Mouse (Mus musculus) left cerebral cortex, adult 2 months (tissue): ENCODE results near the gene Chl1. TPM values are rescaled to one million over a fixed set of nuclear protein-coding genes. Genes with fewer than 3 reads are reported as not detected.

Source experiments
- DNase-seq, 2 experiments: peaks; one replicate each; pipeline ENCODE4 v3.0.0; 2021 to 2022; ENCODE audit warnings: low spot score in 2 of 2, mixed read lengths in 1 of 2; ENCODE audit errors: extremely low spot score in 1 of 2
- H3K27ac ChIP-seq: fragments of 200-600 bp; 2 replicates; pipeline ENCODE4 v1.8.1; 2022
- H3K4me3 ChIP-seq: fragments of 200-600 bp; 2 replicates; pipeline ENCODE4 v1.8.1; 2022
- CTCF ChIP-seq: fragments of 200-600 bp; IDR thresholded peaks from 2 replicates; pipeline ENCODE4 v1.8.1; 2022; ENCODE audit warnings: antibody characterized with exemption, mild to moderate bottlenecking, moderate library complexity
- intact Hi-C: fragments of 180-260 bp; cut with DNase I; formaldehyde crosslinking; loops from one replicate; pipeline ENCODE4 v1.15.1; 2025
- total RNA-seq, 2 experiments: library from RNA; stranded (reverse); gene quantifications; 2 replicates each; pipeline ENCODE4 v1.2.3; 2021

Chl1 gene
- total RNA-seq, 2 experiments from 2014 or later: 122 to 126 TPM

- intact Hi-C loops: loop anchor here (5.0 kb wide), 1 partner anchor 101 kb away; the partner anchor contains the start of gene Chl1
- H3K4me3 ChIP-seq: no peak overlapping the region
- no peak for TF ChIP-seq CTCF
- no peak for DNase-seq
- peak overlapping the region; percentile 10 for H3K27ac ChIP-seq
Observed at GRCm38 (mm10) chr6:103613714-103614113, 103.3 kb downstream of the Chl1 start.

DNA sequence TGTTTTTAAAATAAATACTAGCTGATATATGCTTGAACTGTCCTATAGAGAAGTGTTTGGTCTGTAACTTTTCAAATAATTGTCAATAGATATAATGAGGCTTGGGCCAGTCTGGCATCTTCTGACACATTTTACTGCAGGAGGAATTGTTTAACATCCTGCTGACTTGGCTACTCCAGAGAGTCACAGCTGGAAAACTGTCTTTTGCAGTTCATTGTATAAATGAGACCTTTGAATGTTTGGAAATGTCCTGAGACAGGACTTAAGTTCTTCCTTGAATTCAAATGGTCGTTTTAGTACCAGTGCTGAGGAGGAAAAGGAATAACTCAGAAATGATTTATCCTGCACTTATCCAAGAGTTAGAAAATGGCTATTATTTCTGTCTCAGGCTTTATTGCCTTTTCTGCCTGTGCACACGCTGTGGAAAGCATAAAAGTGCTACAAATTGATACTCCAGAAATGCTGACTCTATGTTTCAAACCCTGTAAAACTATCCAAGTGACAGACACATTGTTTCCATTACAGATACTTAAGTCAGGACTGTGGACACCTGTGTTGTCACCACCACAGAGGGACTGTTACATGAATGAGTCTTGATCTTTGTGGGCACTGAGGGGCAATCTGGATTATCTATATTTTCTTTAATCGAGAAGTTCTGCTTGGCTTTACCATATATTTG lies 105.7 kb downstream of the Chl1 start:
- TF ChIP-seq CTCF: no peak
- intact Hi-C loops: no loop called here
- DNase-seq: no peak
- Histone ChIP-seq H3K4me3 (no peak overlapping the region), H3K27ac (no peak overlapping the region)

DNA sequence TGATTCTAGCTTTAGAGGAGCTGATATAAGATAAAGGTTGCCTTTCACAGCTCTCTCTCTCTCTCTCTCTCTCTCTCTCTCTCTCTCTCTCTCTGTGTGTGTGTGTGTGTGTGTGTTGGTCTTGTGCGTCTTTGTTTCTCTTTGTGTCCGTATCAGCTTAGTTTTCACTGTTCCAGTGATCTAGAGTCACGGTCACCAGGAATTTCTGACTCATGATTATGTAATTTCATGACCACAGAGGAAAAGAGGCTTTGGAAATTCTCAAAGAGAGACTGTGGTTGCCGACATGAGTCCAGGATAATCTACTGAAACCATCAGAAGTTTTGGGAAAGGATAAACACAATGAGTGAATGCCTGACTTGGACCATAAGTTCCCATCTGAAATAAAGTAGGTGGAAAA lies 110.5 kb downstream of the Chl1 start:
- DNase-seq: no peak
- H3K4me3 ChIP-seq: no peak overlapping the region
- TF ChIP-seq CTCF: no peak
- no peak overlapping the region for H3K27ac ChIP-seq
- intact Hi-C loops: no loop called here

DNA sequence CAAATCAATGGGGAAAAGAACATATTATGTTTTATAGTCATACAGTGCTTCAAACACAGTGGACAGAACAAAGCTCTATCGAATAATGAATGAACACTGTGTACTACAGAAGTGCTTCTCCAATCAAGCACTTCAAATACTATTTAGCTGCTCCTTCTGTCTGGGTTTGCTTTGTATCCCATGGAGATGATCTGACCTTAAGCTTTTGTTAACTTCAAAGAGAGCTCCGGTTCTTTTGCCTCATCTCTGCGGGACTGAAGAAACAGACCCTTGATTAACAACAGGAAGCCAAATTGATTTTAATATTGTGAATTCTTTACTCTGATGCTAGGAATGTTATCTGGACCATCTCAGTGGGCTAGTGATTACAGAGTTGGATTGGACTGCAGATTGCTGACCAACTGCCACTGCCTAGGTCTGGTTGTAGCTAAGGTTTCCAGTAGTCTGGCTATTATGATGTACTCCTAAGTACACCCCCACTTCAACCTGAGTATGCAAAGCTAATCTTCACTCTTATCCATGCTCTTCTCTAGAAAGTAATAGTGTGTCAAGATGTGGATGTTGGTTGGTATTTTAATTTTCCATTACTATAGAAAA lies 111.8 kb downstream of the Chl1 start:
- Histone ChIP-seq H3K27ac (no peak overlapping the region), H3K4me3 (no peak overlapping the region)
- intact Hi-C loops: no loop called here
- TF ChIP-seq CTCF: no peak
- no peak for DNase-seq

- H3K27ac ChIP-seq: no peak overlapping the region
Observed at GRCm38 (mm10) chr6:103632856-103633255, 122.5 kb downstream of the Chl1 start.

GRCm38 (mm10) chr6:103656778-103657177 lies 146.4 kb downstream of the Chl1 start:
- Histone ChIP-seq H3K4me3 (no peak overlapping the region), H3K27ac (no peak overlapping the region; the same call in 1 of the 2 replicates)
- intact Hi-C loops: no loop called here
- no peak for DNase-seq
- TF ChIP-seq CTCF: no peak

More at GRCm38 (mm10) chr6:103632856-103633255, 122.5 kb downstream of the Chl1 start:
- no peak overlapping the region for H3K4me3 ChIP-seq
- TF ChIP-seq CTCF: no peak
- intact Hi-C loops: no loop called here
- DNase-seq: no peak

GRCm38 (mm10) chr6:103659173-103659572 lies 148.8 kb downstream of the Chl1 start:
- no peak for TF ChIP-seq CTCF
- intact Hi-C loops: no loop called here
- no peak overlapping the region for H3K4me3 ChIP-seq
- H3K27ac ChIP-seq: no peak overlapping the region
- DNase-seq: no peak

DNA sequence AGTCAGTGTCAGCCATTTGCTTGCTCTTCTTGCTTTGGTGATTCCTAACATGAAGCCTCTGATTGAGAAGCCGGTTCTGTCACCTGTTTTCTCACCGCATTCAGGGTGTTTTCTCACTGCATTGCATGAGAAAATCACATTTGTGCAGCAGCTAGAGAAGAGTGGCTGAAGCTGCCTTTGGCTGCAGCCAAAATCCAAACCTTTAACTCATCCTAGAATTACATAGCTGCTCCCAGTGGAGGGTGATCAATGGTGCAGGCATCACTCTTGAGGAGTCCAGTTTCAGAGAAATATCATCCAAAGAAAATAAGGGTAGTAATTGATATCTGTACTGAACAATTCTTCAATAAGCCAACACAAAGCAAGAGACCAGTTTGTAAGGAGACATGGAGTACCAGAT lies 154.8 kb downstream of the Chl1 start:
- no peak overlapping the region for H3K4me3 ChIP-seq
- intact Hi-C loops: no loop called here
- H3K27ac ChIP-seq: peak overlapping the region; percentile 34
- DNase-seq: no peak
- no peak; the same call in 1 of the 2 replicates for TF ChIP-seq CTCF

DNA sequence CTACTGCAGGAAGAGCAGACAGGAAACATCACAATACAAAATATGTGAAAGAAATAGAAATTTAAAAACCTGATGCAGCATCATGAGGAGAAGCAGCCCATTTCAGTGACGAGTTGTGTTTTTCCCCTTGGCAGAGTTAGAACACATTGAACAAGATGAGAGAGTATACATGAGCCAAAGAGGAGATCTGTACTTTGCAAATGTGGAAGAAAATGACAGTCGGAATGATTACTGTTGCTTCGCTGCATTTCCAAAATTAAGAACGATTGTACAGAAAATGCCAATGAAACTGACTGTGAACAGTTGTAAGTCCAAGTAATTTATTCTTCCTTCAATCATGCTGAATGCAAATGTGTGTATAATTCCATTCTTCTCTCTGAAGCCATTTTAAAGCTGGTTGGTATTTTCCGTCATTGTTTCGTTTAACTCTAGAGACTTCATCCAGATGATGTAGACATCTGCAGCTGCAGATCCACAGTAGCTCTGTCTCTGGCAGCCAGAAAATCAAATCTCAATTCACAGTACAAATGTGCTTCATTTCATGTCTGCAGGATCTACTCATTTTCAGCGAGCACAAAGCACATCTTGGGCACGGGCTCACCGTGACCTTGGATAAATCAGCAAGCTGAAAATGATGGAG lies 155.4 kb downstream of the Chl1 start:
- no peak for DNase-seq
- TF ChIP-seq CTCF: no peak
- intact Hi-C loops: no loop called here
- H3K27ac ChIP-seq: no peak overlapping the region; the same call in none of the 2 replicates
- no peak overlapping the region for H3K4me3 ChIP-seq

- no peak overlapping the region for H3K4me3 ChIP-seq
- intact Hi-C loops: loop anchor here (5.0 kb wide), 2 partner anchors 66 to 161 kb away; partner anchors contain the start of gene Chl1
- TF ChIP-seq CTCF: no peak
- DNase-seq: no peak
- H3K27ac ChIP-seq: no peak overlapping the region
Observed at GRCm38 (mm10) chr6:103673111-103673510, 162.7 kb downstream of the Chl1 start.

- peak; percentile 10; the same call in 1 of the 2 replicates for TF ChIP-seq CTCF
- H3K4me3 ChIP-seq: no peak overlapping the region
- H3K27ac ChIP-seq: peak overlapping the region; percentile 29
- intact Hi-C loops: loop anchor here (5.0 kb wide), 2 partner anchors 67 to 162 kb away; partner anchors contain the start of gene Chl1
- peak; percentile 61 to 71 for DNase-seq
Observed at GRCm38 (mm10) chr6:103674332-103674731, 163.9 kb downstream of the Chl1 start.

DNA sequence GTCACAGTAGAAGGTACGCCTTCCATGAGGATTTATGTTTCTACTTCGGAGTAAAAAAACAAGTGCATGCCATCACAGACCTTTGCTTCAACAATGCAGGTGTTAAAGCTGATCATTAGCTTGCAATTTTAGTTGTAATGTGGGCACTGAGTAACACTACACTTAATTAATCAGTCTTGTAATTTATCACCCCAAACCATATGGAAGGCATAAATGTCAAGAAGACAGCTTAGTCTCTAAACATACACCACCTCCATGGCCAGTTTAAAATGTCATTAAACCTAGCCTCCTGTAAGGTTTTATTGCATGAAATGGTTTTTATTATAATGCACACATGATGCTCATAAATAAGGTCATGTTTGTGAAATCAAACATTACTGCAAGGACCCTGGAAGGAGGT lies 164.8 kb downstream of the Chl1 start:
- Histone ChIP-seq H3K27ac (no peak overlapping the region), H3K4me3 (no peak overlapping the region)
- no peak for TF ChIP-seq CTCF
- intact Hi-C loops: no loop called here
- no peak for DNase-seq
